Mouse (Mus musculus): ENCODE results near the gene Acrv1.
"Not testable (repeated sequence)": the region's sequence is repeated elsewhere in the genome, so short reads cannot be mapped to it uniquely, and the experiment has no call there.

Gene Acrv1

DNA sequence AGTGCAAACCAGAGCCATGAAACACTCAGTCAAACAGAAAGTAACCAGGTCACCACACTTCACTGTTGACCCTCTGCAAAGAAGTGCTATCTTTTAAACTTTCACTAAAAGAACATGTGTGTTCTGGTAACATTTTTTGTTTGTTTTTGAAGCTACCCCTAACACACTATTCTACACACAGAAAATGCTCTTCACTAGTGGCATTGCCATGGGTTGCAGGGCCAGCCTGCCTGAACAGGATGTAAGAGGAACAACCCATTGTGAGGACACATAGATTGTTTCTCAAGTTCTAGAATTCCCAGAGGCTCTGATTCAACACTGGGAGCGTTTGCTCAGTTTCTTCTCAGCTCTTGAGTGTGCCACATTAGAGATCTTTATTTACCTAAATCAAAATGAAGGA, at the start of gene Acrv1:
TSS of gene Acrv1 (plus strand) at position 301 of the 400 bp plus-strand sequence.
- DNase-seq (ENCODE audit: low spot score) = no peak

DNA sequence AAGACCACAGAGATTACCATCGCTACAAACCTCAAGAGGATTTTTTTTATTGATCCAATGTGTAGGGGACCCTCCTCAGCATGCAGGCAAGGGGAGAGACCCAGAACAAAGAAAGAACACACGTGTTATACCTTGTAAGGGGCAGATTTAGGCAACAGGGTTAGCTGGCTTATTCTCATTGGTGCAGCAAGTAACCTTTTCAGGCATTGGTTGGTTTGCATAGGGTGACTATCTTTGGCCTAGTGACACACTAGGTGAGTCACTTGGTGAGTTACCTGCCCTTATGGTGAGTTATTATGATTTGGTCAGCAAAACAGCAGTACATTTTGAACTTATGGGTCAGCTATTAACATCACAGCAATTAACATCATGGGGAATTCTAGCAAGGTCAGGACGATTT, 49.7 kb upstream of the Acrv1 start, which contains the start of gene A630095E13Rik:
TSS of gene A630095E13Rik (minus strand) at position 101 of the 400 bp plus-strand sequence.
- DNase-seq (ENCODE audit: low spot score) = not testable (repeated sequence)

DNA sequence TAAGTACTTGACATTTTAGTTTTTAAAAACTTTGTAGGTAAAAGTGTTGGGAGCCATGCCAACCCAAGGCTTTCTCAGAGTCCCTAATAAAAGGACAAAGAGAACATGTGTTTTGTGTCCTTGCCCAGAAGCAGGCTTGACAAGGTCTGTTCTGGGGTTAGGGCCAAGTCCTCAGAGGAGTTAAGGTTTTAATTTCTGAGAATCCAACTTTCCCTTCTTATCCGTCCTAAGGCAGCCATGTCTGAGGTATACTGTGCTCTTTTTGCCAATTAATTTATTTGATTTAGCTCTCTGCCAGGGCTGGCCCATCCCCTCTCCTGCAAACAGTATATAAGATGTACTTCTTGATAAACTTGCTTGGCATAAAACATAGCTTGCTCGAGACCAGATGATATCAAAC, 11.6 kb upstream of the Acrv1 start:
- DNase-seq (ENCODE audit: low spot score) = no peak

DNA sequence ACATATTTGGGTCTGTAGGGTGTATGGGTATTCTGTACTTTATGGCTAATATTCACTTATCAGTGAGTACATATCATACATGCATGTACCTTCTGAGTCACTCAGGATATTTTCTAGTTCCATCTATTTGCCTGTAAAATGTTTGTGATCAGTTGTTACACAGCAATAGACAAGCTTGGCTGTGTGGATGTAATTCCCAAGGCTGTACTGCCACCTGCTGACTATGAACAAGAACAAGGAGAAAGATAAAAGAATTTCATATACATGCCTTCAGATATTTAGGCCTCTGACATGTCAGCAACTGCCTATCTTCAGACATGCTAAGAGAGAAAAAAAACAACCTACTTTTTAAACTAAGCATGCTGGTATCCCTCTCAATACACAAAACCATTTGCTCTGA, 5.7 kb upstream of the Acrv1 start:
- no peak for DNase-seq (ENCODE audit: low spot score)

DNA sequence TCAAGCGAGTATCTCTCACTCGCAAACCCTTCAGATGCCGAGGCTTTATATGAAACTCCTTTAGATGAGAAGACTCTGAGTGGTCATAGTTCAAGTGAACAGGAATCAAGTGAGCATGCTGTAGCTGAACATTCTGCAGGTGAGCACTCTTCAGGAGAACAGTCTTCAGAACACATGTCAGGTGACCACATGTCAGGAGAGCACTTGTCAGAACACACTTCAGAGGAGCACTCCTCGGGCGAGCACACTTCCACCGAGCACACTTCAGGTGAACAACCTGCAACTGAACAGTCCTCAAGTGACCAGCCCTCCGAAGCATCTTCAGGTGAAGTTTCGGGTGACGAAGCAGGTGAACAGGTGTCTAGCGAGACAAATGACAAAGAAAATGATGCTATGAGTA, 1.3 kb downstream of the Acrv1 start:
- DNase-seq (ENCODE audit: low spot score) = no peak

DNA sequence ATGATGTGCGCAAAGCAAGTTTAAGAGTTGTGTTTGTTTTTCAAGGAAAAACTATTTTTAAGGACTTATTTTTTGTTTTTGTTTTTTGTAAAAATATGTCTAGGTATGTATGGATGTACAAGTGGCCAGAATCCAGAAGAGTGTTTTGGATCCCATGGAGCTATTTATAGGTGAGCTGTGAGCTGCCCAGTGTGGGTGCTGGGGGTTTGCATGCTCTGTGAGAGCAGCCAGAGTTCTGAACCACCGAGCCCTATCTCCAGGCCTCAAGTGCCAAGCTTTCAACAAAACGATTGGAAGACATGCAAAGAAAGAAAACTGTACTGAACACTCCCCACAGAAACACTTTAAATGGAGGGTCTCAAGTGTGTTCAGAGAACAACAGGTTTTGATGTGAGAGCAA, 12.9 kb downstream of the Acrv1 start:
- no peak for DNase-seq (ENCODE audit: low spot score)

DNA sequence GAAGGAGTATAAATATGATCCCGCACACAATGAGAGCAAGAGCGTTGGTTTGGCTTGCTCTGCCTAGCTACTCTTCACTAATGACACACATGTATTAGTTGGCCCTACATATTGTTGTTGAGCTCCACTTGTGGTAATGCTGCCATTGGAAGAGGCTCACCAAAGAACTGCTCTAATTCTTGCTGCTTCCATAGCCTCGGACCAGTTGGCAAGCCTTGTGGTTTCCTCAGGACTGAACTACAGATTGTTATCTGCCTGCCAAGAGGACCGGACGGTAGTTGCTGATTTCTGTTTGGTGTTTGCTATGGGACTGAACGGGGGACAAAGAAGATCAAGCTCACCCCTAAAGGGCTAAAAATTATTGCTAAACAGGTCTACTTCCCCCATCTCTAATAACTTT, 14.3 kb downstream of the Acrv1 start:
- no peak for DNase-seq (ENCODE audit: low spot score)

DNA sequence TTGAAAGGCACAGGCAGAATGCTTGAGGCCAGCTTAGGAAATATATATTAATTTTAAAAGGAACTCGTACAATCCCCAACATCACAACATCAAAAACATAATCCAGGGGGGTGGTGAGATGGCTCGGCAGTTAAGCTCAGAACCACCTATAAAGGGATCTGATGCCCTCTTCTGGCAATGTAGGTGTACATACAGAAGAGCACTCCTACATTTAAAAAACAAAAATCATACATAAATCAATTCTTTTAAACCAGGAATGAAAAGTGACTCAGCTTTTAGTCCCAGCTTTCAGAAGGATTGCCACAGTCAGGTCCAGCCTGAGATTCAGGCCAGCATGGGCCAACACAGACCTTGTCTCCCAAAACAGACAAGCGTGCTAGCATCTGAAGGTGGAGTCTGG, 23.6 kb downstream of the Acrv1 start:
- no peak for DNase-seq (ENCODE audit: low spot score)

DNA sequence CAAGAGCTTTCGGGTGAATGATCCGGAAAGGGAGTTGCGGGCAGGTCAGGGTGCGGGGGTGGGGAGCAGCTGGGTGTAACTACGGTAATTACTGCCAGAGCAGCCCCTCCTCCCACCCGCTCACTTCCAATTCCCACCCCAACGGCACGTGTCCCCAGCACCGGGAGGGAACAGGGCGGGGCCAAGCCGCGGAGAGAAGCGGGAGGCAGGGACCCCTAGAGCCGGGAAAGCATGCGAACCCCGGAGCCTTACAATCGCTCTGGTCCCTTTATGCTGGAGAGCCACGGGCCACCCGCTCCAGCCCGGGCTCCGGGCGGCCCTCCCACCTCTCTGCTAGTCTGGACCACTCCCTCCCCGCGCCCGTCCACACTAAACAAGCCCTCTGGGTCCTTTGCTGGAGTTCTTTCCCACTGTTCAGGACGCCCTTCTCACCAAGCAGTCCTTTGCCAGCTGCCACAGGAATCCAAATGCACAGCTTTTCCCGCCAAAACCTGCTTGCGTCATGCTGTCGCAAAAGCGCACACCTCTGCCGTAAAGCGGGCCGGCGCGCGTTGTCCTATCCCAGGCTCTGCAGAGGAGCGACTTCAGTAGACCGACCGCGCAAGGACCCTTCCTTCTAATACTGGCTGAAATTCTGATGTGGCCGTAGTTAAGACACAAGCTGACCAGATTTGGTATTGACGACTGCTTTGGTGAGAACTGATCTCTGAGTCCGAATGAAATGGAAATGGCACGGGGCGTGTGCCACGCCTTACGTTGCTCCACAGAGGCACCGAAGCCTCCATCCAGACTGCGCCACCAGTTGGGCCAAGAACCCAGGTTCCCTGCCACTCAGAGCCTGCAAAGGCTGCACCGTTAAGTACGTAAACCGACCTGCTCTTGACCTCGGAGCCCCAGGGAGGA, 33.4 kb downstream of the Acrv1 start:
- peak; percentile 88 for DNase-seq (ENCODE audit: low spot score)

DNA sequence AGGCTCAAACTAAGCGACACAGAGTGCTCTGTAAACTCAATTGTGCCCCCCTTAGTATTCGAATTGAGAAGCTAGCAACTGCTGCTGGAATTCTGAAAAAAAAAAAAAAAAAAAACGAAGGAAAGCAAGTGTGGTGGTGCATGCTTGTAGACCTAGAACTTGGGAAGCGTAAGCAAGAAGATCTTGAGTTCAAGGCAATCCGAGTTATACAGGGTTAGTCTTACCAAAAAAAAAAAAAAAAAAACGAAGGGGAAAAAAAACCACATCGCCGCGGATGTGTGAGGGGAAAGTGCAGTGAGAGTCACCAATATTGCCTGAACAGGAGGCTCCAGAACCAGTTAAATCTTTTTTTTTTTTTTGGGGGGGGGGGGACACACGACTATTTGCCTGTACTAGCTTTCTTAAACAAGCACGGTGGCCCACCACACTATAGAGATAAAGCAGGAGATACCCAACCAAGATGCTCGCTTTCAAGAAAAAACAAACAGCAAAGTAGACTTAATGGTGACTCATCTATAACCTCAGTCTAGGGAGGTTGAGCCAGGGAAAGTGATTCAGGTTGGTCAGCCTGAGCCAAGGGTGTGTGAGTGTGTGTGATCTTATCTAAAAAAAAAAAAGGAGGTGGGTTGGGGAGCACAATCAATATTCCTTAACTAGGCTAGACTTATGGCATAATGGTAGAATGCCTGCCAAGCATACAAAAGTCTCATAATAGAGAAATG, 34.2 kb downstream of the Acrv1 start, which contains the start of gene Chek1:
TSS of gene Chek1 (minus strand) at position 32 of the 722 bp plus-strand sequence.
- no peak for DNase-seq (ENCODE audit: low spot score)

Measured in left cerebral cortex, adult 11 months (tissue).